Mouse (Mus musculus) thymus, postnatal 0 days (tissue): Measurements from ENCODE around the gene Adra1b. TPM values are rescaled to one million over a fixed set of nuclear protein-coding genes. Genes with fewer than 3 reads are reported as not detected.

Experiments used
- DNase-seq: peaks from one replicate; pipeline ENCODE4 v3.0.0-alpha.2; 2015; ENCODE audit warnings: low spot score
- polyA plus RNA-seq: library from polyadenylated mRNA; unstranded; fragments of >200 nt; fragmentation: Nextera tagmentation; extraction: Ambion mirVana; gene quantifications from 2 replicates; pipeline ENCODE4 v1.2.1, GENCODE M21; 2015

Gene Adra1b
- polyA plus RNA-seq, 1 experiment from 2014 or later: 0.36 TPM

GRCm38 (mm10) chr11:43728737-43729301, 172.2 kb downstream of the Adra1b start:
- DNase-seq: no peak

- DNase-seq: no peak
Observed at GRCm38 (mm10) chr11:43727796-43728195, 173.2 kb downstream of the Adra1b start.

Other genes with a start within 250 kb of the Adra1b start
- 21.9 and 28.8 TPM in 2 replicates for gene Pwwp2a, start 219.2 kb downstream of the Adra1b start, polyA plus RNA-seq
- 83.2 and 87.5 TPM in 2 replicates for gene Ttc1, start 153.2 kb downstream of the Adra1b start, polyA plus RNA-seq